Mouse (Mus musculus) ES-Bruce4 (cell line): Measurements from ENCODE around the gene Rab5if.

ENCODE experiments used
- CTCF ChIP-seq: IDR thresholded peaks from one replicate; pipeline ENCODE4 v1.8.1; 2011; ENCODE audit warnings: low read depth, low read length
- EP300 ChIP-seq: IDR thresholded peaks from 2 replicates; pipeline ENCODE4 v1.6.1; 2011; ENCODE audit warnings: low read depth, low read length; ENCODE audit not compliant: insufficient read depth

GRCm38 (mm10) chr2:156870519-156870918, 7.6 kb downstream of the Rab5if start:
- TF ChIP-seq CTCF, result no peak
- TF ChIP-seq EP300, result no peak
